Mouse (Mus musculus): Measurements from ENCODE around the gene Atp6v1d. TPM values are rescaled to one million over a fixed set of nuclear protein-coding genes. Genes with fewer than 3 reads are reported as not detected.

The Atp6v1d gene
- 100 to 1,000 TPM; 295 to 301 TPM for total RNA-seq (2021)

GRCm38 (mm10) chr12:78861496-78862253 lies at the start of gene Atp6v1d, which contains the start of gene Eif2s1:
Gene Atp6v1d, minus strand, starts transcription at chr12:78861638.
Gene Eif2s1, plus strand, starts transcription at chr12:78861819.
- intact Hi-C loops (cut with DNase I) = loop anchor here (2.0 to 5.0 kb wide), 4 partner anchors 113 to 634 kb away; partner anchors contain the start of genes Gphn, Mpp5 and Vti1b
- peak; percentile 98 to 100 for DNase-seq (ENCODE audit: low spot score in 2 of 2)

- intact Hi-C loops (cut with DNase I) = no loop called here
- no peak for DNase-seq (ENCODE audit: low spot score in 2 of 2)
Measured at GRCm38 (mm10) chr12:78910684-78911461, 49.4 kb upstream of the Atp6v1d start.

GRCm38 (mm10) chr12:78908081-78908605 lies 46.7 kb upstream of the Atp6v1d start:
- intact Hi-C loops (cut with DNase I) = no loop called here
- peak in 1 of 2 experiments; percentile 14 for DNase-seq (ENCODE audit: low spot score in 2 of 2)

- intact Hi-C loops (cut with DNase I) = no loop called here
- no peak for DNase-seq (ENCODE audit: low spot score in 2 of 2)
Measured at GRCm38 (mm10) chr12:78906707-78907162, 45.3 kb upstream of the Atp6v1d start, which contains the start of gene Plek2. Gene Plek2, minus strand, starts transcription at chr12:78906964.

GRCm38 (mm10) chr12:78904499-78904898 lies 43.1 kb upstream of the Atp6v1d start:
- no peak for DNase-seq (ENCODE audit: low spot score in 2 of 2)
- intact Hi-C loops (cut with DNase I) = no loop called here

- DNase-seq (ENCODE audit: low spot score in 2 of 2) = no peak
- intact Hi-C loops (cut with DNase I) = no loop called here
Measured at GRCm38 (mm10) chr12:78903313-78903712, 41.9 kb upstream of the Atp6v1d start.

GRCm38 (mm10) chr12:78901467-78901866 lies 40.0 kb upstream of the Atp6v1d start:
- no peak for DNase-seq (ENCODE audit: low spot score in 2 of 2)
- intact Hi-C loops (cut with DNase I) = no loop called here

GRCm38 (mm10) chr12:78897861-78898260 lies 36.4 kb upstream of the Atp6v1d start:
- no peak for DNase-seq (ENCODE audit: low spot score in 2 of 2)
- intact Hi-C loops (cut with DNase I) = no loop called here

GRCm38 (mm10) chr12:78891149-78891548 lies 29.7 kb upstream of the Atp6v1d start:
- intact Hi-C loops (cut with DNase I) = no loop called here
- DNase-seq (ENCODE audit: low spot score in 2 of 2) = no peak

- no peak for DNase-seq (ENCODE audit: low spot score in 2 of 2)
- intact Hi-C loops (cut with DNase I) = no loop called here
Measured at GRCm38 (mm10) chr12:78890062-78890461, 28.6 kb upstream of the Atp6v1d start.

- intact Hi-C loops (cut with DNase I) = no loop called here
- no peak for DNase-seq (ENCODE audit: low spot score in 2 of 2)
Measured at GRCm38 (mm10) chr12:78874581-78874980, 13.1 kb upstream of the Atp6v1d start.

GRCm38 (mm10) chr12:78868115-78868514 lies 6.7 kb upstream of the Atp6v1d start:
- intact Hi-C loops (cut with DNase I) = no loop called here
- DNase-seq (ENCODE audit: low spot score in 2 of 2) = no peak

- DNase-seq (ENCODE audit: low spot score in 2 of 2) = no peak
- intact Hi-C loops (cut with DNase I) = no loop called here
Measured at GRCm38 (mm10) chr12:78865434-78865833, 4.0 kb upstream of the Atp6v1d start.

- no peak for DNase-seq (ENCODE audit: low spot score in 2 of 2)
- intact Hi-C loops (cut with DNase I) = loop anchor here (5.0 kb wide), 3 partner anchors 235 to 635 kb away; partner anchors contain the start of genes Gphn and Vti1b
Measured at GRCm38 (mm10) chr12:78862254-78862730, 854 bp upstream of the Atp6v1d start.

GRCm38 (mm10) chr12:78860921-78861495 lies 430 bp downstream of the Atp6v1d start:
- DNase-seq (ENCODE audit: low spot score in 2 of 2) = no peak

GRCm38 (mm10) chr12:78848246-78848645 lies 13.2 kb downstream of the Atp6v1d start:
- DNase-seq (ENCODE audit: low spot score in 2 of 2) = no peak
- intact Hi-C loops (cut with DNase I) = no loop called here

More at GRCm38 (mm10) chr12:78860921-78861495, 430 bp downstream of the Atp6v1d start:
- intact Hi-C loops (cut with DNase I) = loop anchor here (2.0 to 5.0 kb wide), 4 partner anchors 112 to 634 kb away; partner anchors contain the start of genes Gphn, Mpp5 and Vti1b

- intact Hi-C loops (cut with DNase I) = no loop called here
- no peak for DNase-seq (ENCODE audit: low spot score in 2 of 2)
Measured at GRCm38 (mm10) chr12:78842429-78842828, 19.0 kb downstream of the Atp6v1d start.

- DNase-seq (ENCODE audit: low spot score in 2 of 2) = peak in 1 of 2 experiments; percentile 15
- intact Hi-C loops (cut with DNase I) = loop anchor here (10.0 kb wide), 1 partner anchor 785 kb away; no protein-coding TSS in a partner anchor
Measured at GRCm38 (mm10) chr12:78839906-78840305, 21.5 kb downstream of the Atp6v1d start.

GRCm38 (mm10) chr12:78834496-78834895 lies 26.9 kb downstream of the Atp6v1d start:
- intact Hi-C loops (cut with DNase I) = loop anchor here (10.0 kb wide), 1 partner anchor 780 kb away; no protein-coding TSS in a partner anchor

More at GRCm38 (mm10) chr12:78834496-78834895, 26.9 kb downstream of the Atp6v1d start:
- no peak for DNase-seq (ENCODE audit: low spot score in 2 of 2)
